Mouse (Mus musculus): ENCODE measurements at regions not wholly inside any gene's neighbourhood (a gene's known extent, or its start where the extent isn't known, plus 50 kb on each side); places are given as distances from the start of the nearest gene placed in this dataset.

DNA sequence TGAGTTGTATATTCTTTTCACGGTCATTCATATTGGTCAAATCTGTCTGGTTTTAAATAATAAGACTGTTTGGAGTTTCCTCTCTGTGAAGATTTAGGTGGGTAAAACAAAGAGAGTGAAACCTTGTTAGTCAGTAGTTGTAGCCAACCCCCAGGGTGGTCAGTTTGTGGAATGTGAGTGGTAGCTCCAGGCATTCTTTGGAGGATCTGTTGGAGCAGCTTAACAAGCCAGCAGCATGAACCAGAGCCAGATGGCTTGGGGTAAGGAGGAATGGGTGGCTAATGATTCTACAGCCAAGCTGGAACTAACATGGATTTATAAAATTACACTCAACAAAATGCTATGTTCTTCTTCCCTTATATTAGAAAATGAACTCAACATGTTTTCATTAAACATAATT is 489.7 kb upstream of the Pabpc4l start:
- no peak for TF ChIP-seq EP300 (IDR thresholded peaks at IDR 0.05)
- TF ChIP-seq CTCF (IDR thresholded peaks at IDR 0.05) = no peak

All from lung, postnatal 0 days (tissue).